Mouse (Mus musculus) midbrain, embryonic 13.5 days (tissue): ENCODE results near the gene Diras2. TPM values are rescaled to one million over a fixed set of nuclear protein-coding genes. Genes with fewer than 3 reads are reported as not detected.

ENCODE experiments used
- ATAC-seq: fragments of 200-750 bp; cut with Nextera tagmentation; 2 replicates; pipeline ENCODE4 v1.8.0; 2017; ENCODE audit warnings: mild to moderate bottlenecking, moderate TSS enrichment, moderate library complexity
- H3K27ac ChIP-seq: fragments of 300-500 bp; sonication (generic); 2 replicates; pipeline ENCODE4 v1.5.1; 2015; ENCODE audit warnings: inconsistent platforms, mild to moderate bottlenecking, moderate library complexity
- H3K27me3 ChIP-seq: fragments of 300-500 bp; sonication (generic); 2 replicates; pipeline ENCODE4 v1.6.1; 2015; ENCODE audit warnings: mild to moderate bottlenecking, inconsistent platforms
- H3K36me3 ChIP-seq: fragments of 300-500 bp; sonication (generic); 2 replicates; pipeline ENCODE4 v1.6.1; 2015; ENCODE audit warnings: mild to moderate bottlenecking, inconsistent platforms
- H3K4me1 ChIP-seq: fragments of 300-500 bp; sonication (generic); replicated peaks from 2 replicates; pipeline ENCODE4 v1.6.1; 2015; ENCODE audit warnings: inconsistent platforms
- H3K4me2 ChIP-seq: fragments of 300-500 bp; sonication (generic); replicated peaks from 2 replicates; pipeline ENCODE4 v1.6.1; 2015; ENCODE audit warnings: moderate library complexity, mild to moderate bottlenecking, inconsistent platforms
- H3K4me3 ChIP-seq: fragments of 300-500 bp; sonication (generic); replicated peaks from 2 replicates; pipeline ENCODE4 v1.5.1; 2015; ENCODE audit warnings: mild to moderate bottlenecking, inconsistent platforms
- H3K9ac ChIP-seq: fragments of 300-500 bp; sonication (generic); replicated peaks from 2 replicates; pipeline ENCODE4 v1.6.1; 2015; ENCODE audit warnings: mild to moderate bottlenecking, inconsistent platforms
- H3K9me3 ChIP-seq: fragments of 300-500 bp; sonication (generic); 2 replicates; pipeline ENCODE4 v1.6.1; 2016; ENCODE audit warnings: mild to moderate bottlenecking, inconsistent platforms
- WGBS: fragments of 180-500 bp; shearing (Covaris S2); methylation state at CpG from one replicate; pipeline ENCODE4 v1.1.7; 2015; 5-methylcytosine and 5-hydroxymethylcytosine counted together
- polyA plus RNA-seq: library from polyadenylated mRNA; unstranded; fragments of >200 nt; fragmentation: Nextera tagmentation; extraction: Ambion mirVana; gene quantifications from 2 replicates; pipeline ENCODE4 v1.2.1, GENCODE M21; 2015

The Diras2 gene
- 1.6 and 1.8 TPM in 2 replicates for polyA plus RNA-seq

- H3K4me2 ChIP-seq = peak within 1 kb of the TSS; percentile 87
- H3K4me3 ChIP-seq = peak within 1 kb of the TSS; percentile 56
- 56% methylated on average over 9 of the region's 9 CpGs for WGBS
- peaks cover 11% of the 10 kb centered on the region for H3K4me1 ChIP-seq
- peak within 1 kb of the TSS; percentile 74 for H3K27ac ChIP-seq
- peaks cover 34% of the 10 kb centered on the region for H3K27me3 ChIP-seq
- ATAC-seq = no peak
- peak within 1 kb of the TSS; percentile 74 for H3K9ac ChIP-seq
- no peaks in the 10 kb centered on the region for H3K36me3 ChIP-seq
- H3K9me3 ChIP-seq = no peaks in the 10 kb centered on the region
Observed at GRCm38 (mm10) chr13:52531121-52531520, at the start of gene Diras2. Diras2 (minus strand) TSS chr13:52531279.

GRCm38 (mm10) chr13:52578776-52579175, 47.7 kb upstream of the Diras2 start:
- Histone ChIP-seq H3K27me3 (peaks cover 37% of the 10 kb centered on the region), H3K9ac (no peak overlapping the region), H3K4me2 (no peak overlapping the region), H3K4me1 (peaks cover 14% of the 10 kb centered on the region; the same call in 1 of the 2 replicates), H3K4me3 (no peak overlapping the region), H3K36me3 (no peaks in the 10 kb centered on the region), H3K9me3 (no peaks in the 10 kb centered on the region), H3K27ac (no peak overlapping the region)
- 71% methylated on average over 2 of the region's 2 CpGs for WGBS
- ATAC-seq = no peak

GRCm38 (mm10) chr13:52577939-52578338, 46.9 kb upstream of the Diras2 start:
- H3K36me3 ChIP-seq = no peaks in the 10 kb centered on the region
- H3K27me3 ChIP-seq = peaks cover 28% of the 10 kb centered on the region
- no peak overlapping the region for H3K4me3 ChIP-seq
- H3K27ac ChIP-seq = no peak overlapping the region
- no peak overlapping the region for H3K4me2 ChIP-seq
- no peak overlapping the region for H3K9ac ChIP-seq
- WGBS = 30% methylated on average over 4 of the region's 4 CpGs
- H3K9me3 ChIP-seq = no peaks in the 10 kb centered on the region
- no peak for ATAC-seq
- H3K4me1 ChIP-seq = 0 out of 2 replicates have a peak, but pooled peaks cover 6% of the 10 kb centered on the region

DNA sequence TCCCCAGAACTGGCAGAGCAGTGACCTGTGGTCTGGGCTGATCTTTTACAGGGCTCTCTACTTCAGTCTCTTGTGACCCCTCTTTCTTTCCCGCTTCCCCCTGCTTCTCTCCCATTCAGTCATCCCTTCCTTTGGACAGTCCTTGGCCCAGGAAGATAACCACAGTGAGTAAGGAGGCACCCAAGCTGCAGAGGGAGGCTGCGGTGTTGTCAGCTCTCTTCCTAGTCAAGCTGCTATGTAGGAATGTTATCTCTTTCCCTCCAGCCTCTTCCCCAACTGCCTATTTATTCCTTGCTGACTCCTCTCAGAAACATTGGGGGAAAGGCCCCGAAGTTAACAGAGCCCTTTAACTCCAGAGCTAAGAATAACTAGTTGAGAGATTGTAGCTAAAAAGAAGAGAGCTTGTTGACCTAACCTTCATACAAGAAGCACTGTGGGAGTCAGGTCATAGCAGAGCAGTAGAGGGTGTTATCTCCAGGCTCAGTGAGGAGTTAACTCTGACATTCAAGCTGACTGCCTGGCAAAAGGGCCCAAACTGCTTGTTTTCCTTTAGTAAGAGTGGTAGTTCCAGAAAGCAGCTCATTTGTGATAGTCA, 46.3 kb upstream of the Diras2 start:
- Histone ChIP-seq H3K9ac (no peak overlapping the region), H3K4me2 (no peak overlapping the region), H3K4me3 (no peak overlapping the region), H3K9me3 (no peaks in the 10 kb centered on the region), H3K4me1 (0 out of 2 replicates have a peak, but pooled peaks cover 3% of the 10 kb centered on the region), H3K36me3 (no peaks in the 10 kb centered on the region), H3K27me3 (peaks cover 23% of the 10 kb centered on the region), H3K27ac (no peak overlapping the region)
- ATAC-seq = no peak
- 75% methylated on average over 3 of the region's 3 CpGs for WGBS

DNA sequence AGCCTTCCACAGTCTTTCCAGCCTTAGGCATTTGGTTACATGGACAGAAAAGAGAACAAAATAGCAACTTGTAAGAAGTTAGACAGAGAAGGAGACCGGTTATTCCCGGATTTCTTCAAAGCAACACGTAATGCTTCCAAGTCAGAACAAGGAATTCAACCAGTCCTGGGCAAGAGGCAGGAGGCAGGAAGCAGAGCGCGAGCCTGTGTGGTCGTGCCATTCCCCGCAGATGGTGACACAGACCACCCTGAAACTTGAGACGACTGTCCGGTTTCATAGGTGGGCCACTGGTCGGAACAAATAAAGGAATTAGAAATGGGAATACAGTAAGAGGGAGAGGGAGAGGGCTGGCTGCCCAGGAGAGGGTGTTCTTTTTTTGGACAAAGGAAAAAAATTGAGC, 45.8 kb upstream of the Diras2 start:
- Histone ChIP-seq H3K9me3 (no peaks in the 10 kb centered on the region), H3K36me3 (no peaks in the 10 kb centered on the region), H3K4me1 (0 out of 2 replicates have a peak, but pooled peaks cover 3% of the 10 kb centered on the region), H3K4me2 (no peak overlapping the region), H3K9ac (no peak overlapping the region), H3K27ac (no peak overlapping the region), H3K4me3 (no peak overlapping the region), H3K27me3 (peaks cover 17% of the 10 kb centered on the region)
- no peak for ATAC-seq
- 66% methylated on average over 10 of the region's 10 CpGs for WGBS

- H3K4me1 ChIP-seq = 0 out of 2 replicates have a peak, but pooled peaks cover 3% of the 10 kb centered on the region
- H3K9ac ChIP-seq = no peak overlapping the region
- H3K36me3 ChIP-seq = no peaks in the 10 kb centered on the region
- no peak overlapping the region for H3K4me3 ChIP-seq
- H3K27me3 ChIP-seq = peaks cover 10% of the 10 kb centered on the region
- H3K9me3 ChIP-seq = no peaks in the 10 kb centered on the region
- no peak overlapping the region for H3K4me2 ChIP-seq
- 71% methylated on average over 7 of the region's 7 CpGs for WGBS
- no peak for ATAC-seq
- no peak overlapping the region for H3K27ac ChIP-seq
Observed at GRCm38 (mm10) chr13:52576021-52576614, 45.0 kb upstream of the Diras2 start.

- no peak for ATAC-seq
- no peak overlapping the region for H3K4me3 ChIP-seq
- H3K27me3 ChIP-seq = peaks cover 7% of the 10 kb centered on the region; the same call in 1 of the 2 replicates
- 81% methylated on average over 6 of the region's 6 CpGs for WGBS
- no peak overlapping the region for H3K9ac ChIP-seq
- H3K9me3 ChIP-seq = no peaks in the 10 kb centered on the region
- H3K4me2 ChIP-seq = no peak overlapping the region
- no peak overlapping the region for H3K27ac ChIP-seq
- H3K36me3 ChIP-seq = no peaks in the 10 kb centered on the region
- H3K4me1 ChIP-seq = 0 out of 2 replicates have a peak, but pooled peaks cover 3% of the 10 kb centered on the region
Observed at GRCm38 (mm10) chr13:52575483-52575882, 44.4 kb upstream of the Diras2 start.

DNA sequence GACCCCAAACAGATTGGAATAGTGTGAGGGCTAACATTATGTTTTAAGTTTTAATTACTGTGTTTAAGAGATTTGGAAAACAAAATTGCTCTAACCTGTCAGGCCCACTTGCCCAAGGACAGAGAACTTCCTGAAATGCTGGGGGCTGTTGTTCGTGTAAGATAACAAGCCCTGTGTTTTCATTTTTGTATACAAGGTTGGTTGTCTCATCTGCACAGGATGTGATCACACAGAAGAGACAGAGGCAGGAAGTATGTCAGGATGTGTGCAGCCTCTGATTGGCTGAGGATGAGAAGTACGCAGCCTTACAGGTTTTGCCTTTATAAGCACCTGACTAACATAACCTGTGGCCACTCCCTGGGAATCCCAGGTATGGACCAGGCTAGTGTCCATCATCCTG, 43.2 kb upstream of the Diras2 start:
- 93% methylated on average over 2 of the region's 2 CpGs for WGBS
- H3K4me3 ChIP-seq = no peak overlapping the region

GRCm38 (mm10) chr13:52572451-52573446, 41.7 kb upstream of the Diras2 start:
- no peaks in the 10 kb centered on the region for H3K36me3 ChIP-seq
- H3K27me3 ChIP-seq = peaks cover 5% of the 10 kb centered on the region; the same call in 1 of the 2 replicates
- no peak overlapping the region for H3K4me2 ChIP-seq
- 77% methylated on average over 9 of the region's 9 CpGs for WGBS
- no peak overlapping the region for H3K4me3 ChIP-seq
- no peak overlapping the region for H3K9ac ChIP-seq
- H3K9me3 ChIP-seq = no peaks in the 10 kb centered on the region
- H3K4me1 ChIP-seq = 0 out of 2 replicates have a peak, but pooled peaks cover 1% of the 10 kb centered on the region
- no peak for ATAC-seq
- no peak overlapping the region for H3K27ac ChIP-seq

More for the DNA sequence above, 43.2 kb upstream of the Diras2 start:
- no peak overlapping the region for H3K4me2 ChIP-seq
- peaks cover 7% of the 10 kb centered on the region; the same call in 1 of the 2 replicates for H3K27me3 ChIP-seq
- no peak for ATAC-seq
- 0 out of 2 replicates have a peak, but pooled peaks cover 3% of the 10 kb centered on the region for H3K4me1 ChIP-seq
- no peaks in the 10 kb centered on the region for H3K36me3 ChIP-seq
- H3K9me3 ChIP-seq = no peaks in the 10 kb centered on the region
- H3K9ac ChIP-seq = no peak overlapping the region
- no peak overlapping the region for H3K27ac ChIP-seq

DNA sequence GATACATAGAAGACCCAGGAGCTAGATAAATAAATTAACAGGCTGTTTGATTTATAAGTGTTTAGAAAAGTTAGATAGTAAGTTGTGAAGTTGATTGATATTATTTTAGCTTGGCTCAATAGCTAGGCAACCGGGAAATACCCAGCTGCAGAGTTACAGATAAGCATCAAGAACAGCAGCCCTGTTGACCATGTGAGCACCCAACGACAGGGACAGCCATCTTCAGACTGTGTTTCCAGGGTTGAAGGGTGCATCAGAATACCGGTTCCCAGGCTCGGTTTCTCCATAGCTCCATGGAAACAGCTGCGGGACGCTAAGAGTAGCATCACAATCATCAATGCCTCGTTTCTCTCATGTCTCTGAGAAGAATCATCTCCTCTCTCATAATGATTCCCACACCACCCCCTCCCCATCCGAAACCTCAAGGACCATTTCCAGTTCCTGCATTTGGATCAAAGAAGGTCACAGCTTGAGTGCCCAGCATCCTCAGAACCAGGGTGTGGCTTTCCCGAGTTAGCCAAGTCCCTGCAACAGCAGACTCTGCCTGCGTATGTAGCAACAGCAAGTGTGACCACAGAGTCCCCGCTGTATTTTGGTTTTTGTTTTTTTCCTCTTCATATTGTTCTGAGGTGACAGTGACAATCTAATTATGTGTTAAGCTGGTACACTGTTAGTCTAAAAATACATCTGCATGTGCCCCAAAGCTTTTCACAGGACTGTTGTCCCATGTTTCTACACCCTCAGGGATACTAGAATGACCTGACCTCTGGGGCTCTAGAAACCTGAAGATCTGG, 40.7 kb upstream of the Diras2 start:
- H3K27ac ChIP-seq = no peak overlapping the region
- no peak overlapping the region for H3K4me3 ChIP-seq
- no peak overlapping the region for H3K4me2 ChIP-seq
- peaks cover 5% of the 10 kb centered on the region for H3K27me3 ChIP-seq
- no peaks in the 10 kb centered on the region for H3K36me3 ChIP-seq
- no peaks in the 10 kb centered on the region for H3K4me1 ChIP-seq
- H3K9ac ChIP-seq = no peak overlapping the region
- no peaks in the 10 kb centered on the region for H3K9me3 ChIP-seq
- no peak for ATAC-seq
- 87% methylated on average over 11 of the region's 11 CpGs for WGBS

DNA sequence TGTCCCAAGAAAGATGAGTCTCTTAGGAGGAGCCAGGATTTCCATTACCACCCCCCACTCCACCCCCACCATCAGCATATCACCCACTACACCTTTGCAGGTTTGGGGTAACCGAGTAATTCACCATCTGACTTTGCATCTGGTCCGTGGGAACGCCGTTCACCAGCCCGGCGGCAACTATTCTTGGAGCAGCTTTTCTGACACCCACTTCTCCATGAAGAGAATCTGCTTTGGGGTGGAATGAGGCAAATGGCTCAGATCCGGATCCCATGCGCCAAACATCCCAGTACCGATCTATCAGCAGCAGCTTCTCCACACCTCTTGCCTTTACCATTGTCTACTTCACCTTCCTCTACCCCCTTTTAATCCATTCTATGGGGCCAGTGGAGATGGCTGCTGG, 39.2 kb upstream of the Diras2 start:
- 94% methylated on average over 9 of the region's 9 CpGs for WGBS
- Histone ChIP-seq H3K4me3 (no peak overlapping the region), H3K36me3 (no peaks in the 10 kb centered on the region), H3K9ac (no peak overlapping the region), H3K9me3 (no peaks in the 10 kb centered on the region), H3K4me2 (no peak overlapping the region), H3K4me1 (0 out of 2 replicates have a peak, but pooled peaks cover 2% of the 10 kb centered on the region), H3K27me3 (peaks cover 4% of the 10 kb centered on the region; the same call in 1 of the 2 replicates), H3K27ac (no peak overlapping the region)
- ATAC-seq = no peak
